Mouse (Mus musculus): ENCODE measurements around the gene Med6. TPM values are rescaled to one million over a fixed set of nuclear protein-coding genes. Genes with fewer than 3 reads are reported as not detected.

The Med6 gene
- polyA plus RNA-seq, 1 experiment from 2014 or later = 84.0 TPM

Other genes with a start within 250 kb of the Med6 start
- 0.15 and 0.25 TPM in 2 replicates for gene Gm4787, start 215.5 kb downstream of the Med6 start, polyA plus RNA-seq (2016; fragmentation: Nextera tagmentation; extraction: Ambion mirVana)
- 0.25 and 0.41 TPM in 2 replicates for gene Adam4, start 173.1 kb downstream of the Med6 start, polyA plus RNA-seq (2016; fragmentation: Nextera tagmentation; extraction: Ambion mirVana)
- gene Cox16, start 109.9 kb downstream of the Med6 start, polyA plus RNA-seq (2016; fragmentation: Nextera tagmentation; extraction: Ambion mirVana) = 94.2 and 106 TPM in 2 replicates
- 34.4 and 36.2 TPM in 2 replicates for gene Gm20498, start 62.1 kb downstream of the Med6 start, polyA plus RNA-seq (2016; fragmentation: Nextera tagmentation; extraction: Ambion mirVana)
- 33.0 and 38.2 TPM in 2 replicates for gene Synj2bp, start 62.1 kb downstream of the Med6 start, polyA plus RNA-seq (2016; fragmentation: Nextera tagmentation; extraction: Ambion mirVana)
- 0.36 and 0.37 TPM in 2 replicates for gene Adam21, start 26.5 kb downstream of the Med6 start, polyA plus RNA-seq (2016; fragmentation: Nextera tagmentation; extraction: Ambion mirVana)
- gene Ttc9, start 36.2 kb upstream of the Med6 start, polyA plus RNA-seq (2016; fragmentation: Nextera tagmentation; extraction: Ambion mirVana) = 2.0 and 2.2 TPM in 2 replicates
- gene Map3k9, start 186.2 kb upstream of the Med6 start, polyA plus RNA-seq (2016; fragmentation: Nextera tagmentation; extraction: Ambion mirVana) = 0.21 and 0.59 TPM in 2 replicates

All from heart, embryonic 10.5 days (tissue).